Mouse (Mus musculus) lung, postnatal 4 days (tissue): ENCODE results near the gene Carnmt1.
A peak's percentile ranks its signal among the peaks of the same experiment; 100 is the strongest.

Source experiments
- DNase-seq, 2 experiments: peaks; one replicate each; pipeline ENCODE4 v3.0.0; 2021

Carnmt1 gene

GRCm38 (mm10) chr19:18654984-18655383 is 15.6 kb upstream of the Carnmt1 start:
- DNase-seq = no peak

- DNase-seq = no peak
These were observed 14.6 kb upstream of the Carnmt1 start for GRCm38 (mm10) chr19:18655999-18656398.

- no peak for DNase-seq
These were observed 12.1 kb upstream of the Carnmt1 start for GRCm38 (mm10) chr19:18658473-18658872.

GRCm38 (mm10) chr19:18659349-18659748 is 11.2 kb upstream of the Carnmt1 start:
- no peak for DNase-seq

DNA sequence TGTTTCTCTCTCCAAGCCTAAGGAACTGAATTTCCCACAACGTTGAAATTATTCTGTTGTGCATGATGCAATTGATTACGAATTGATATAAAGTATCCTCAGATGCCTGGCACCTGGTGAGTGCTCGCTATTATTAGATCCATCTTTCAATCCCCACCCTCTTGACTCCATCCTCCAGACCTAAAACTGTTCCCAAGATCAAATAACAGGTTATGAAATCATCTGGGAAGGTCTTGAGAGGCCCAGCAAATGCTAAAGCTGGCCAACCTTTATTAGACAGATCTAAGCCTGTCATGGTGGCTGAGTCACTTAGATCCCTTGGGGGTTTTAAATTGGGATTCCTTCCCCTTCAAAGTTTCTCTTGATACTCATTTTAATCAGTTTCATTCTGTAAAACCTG is 10.1 kb upstream of the Carnmt1 start:
- DNase-seq = no peak

DNA sequence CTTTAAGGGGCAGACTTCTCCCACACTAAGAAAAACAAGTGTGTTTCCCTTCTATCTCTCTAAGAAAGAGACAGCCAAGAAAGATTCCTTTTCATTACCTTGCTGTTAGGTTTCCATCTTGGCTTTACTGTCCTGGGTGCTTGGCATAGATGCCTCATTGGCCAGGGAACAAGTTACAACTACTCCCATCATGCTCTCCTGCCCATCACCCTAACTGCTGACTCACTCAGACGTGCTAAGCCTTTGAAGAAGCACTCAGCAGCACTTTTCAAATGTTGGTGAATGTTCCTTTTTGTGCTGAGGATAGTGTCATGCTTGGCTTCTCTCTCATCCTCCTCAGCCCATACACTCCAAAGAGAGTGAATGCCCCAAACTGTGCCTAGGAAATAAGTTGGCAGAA is 8.9 kb upstream of the Carnmt1 start:
- no peak for DNase-seq

- no peak for DNase-seq
These were observed 6.7 kb upstream of the Carnmt1 start for GRCm38 (mm10) chr19:18663904-18664303.

DNA sequence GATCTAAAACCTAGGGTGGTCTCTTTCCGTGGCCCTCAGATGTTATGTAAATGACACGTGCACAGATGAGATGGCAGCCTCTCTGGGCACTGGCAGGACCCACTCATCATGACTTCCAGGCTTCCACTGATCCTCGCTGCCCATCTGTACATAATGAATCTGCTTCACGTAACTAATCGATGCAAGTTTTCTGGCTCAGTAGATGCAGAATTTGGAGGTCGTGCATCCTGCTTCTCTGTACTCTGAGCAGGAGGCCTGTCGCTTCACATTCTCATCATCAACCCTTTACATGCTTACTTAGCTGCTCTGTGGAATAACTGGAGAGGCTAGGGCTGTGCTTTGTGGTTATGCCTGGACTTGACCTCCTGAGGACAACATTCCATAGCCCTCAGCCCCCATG is 3.6 kb upstream of the Carnmt1 start:
- DNase-seq = no peak

GRCm38 (mm10) chr19:18669551-18669950 is 1.0 kb upstream of the Carnmt1 start:
- DNase-seq = no peak

DNA sequence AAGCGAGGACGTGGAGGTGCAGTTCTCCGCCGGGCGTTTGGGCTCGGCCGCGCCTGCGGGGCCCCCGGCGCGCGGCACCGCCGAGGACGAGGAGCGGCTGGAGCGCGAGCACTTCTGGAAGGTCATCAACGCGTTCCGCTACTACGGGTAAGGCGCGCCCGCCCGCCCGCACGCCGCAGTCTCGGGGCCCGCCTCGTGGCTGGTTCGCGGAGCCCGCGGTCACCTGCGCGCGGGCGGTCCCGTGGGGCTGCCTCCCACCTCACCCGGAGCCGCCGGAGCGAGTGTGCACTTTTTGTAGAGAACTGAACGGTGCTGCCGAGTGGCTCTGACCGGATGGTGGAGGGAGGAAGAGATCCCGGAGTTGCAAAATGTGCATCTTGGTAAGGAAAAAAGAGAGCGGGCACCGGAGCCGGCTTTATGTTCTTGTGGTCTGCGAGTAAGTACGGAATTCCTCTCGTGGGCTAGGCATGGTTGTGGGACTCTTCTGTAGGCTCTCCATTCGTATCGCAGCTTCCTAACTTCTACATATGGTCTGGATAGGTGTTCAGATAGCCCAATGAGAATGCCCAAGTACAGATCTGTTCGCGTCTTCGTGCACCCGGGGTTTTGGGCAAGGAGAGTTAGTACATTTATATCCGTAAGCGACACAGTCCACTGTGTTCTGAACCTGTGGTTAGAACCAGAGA is 635 bp downstream of the Carnmt1 start:
- DNase-seq = peak; percentile 58 to 63

- DNase-seq = no peak
These were observed 1.9 kb downstream of the Carnmt1 start for GRCm38 (mm10) chr19:18672498-18672897.

DNA sequence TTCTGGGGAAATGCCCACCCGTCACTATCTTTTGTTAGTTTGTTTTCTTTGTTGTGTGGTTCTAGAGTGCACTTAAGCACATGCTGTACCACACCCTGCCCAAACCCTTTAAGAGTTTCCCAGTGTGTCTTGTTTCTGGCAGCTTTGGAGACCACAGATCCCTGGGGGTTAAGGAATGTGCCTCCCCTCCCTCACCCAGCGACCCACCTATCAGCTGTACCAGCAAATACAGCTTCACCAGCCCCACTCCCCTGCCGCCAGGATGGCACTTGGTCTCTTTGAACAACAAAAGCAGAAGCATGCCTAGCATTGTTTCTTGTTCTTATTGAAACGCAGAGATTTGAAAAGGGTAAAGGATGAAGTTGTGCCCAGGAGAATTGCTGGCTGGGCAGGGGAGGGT is 2.6 kb downstream of the Carnmt1 start:
- no peak for DNase-seq

GRCm38 (mm10) chr19:18682142-18682541 is 11.6 kb downstream of the Carnmt1 start:
- DNase-seq = no peak

GRCm38 (mm10) chr19:18687556-18687955 is 17.0 kb downstream of the Carnmt1 start:
- peak; percentile 23 to 50 for DNase-seq

DNA sequence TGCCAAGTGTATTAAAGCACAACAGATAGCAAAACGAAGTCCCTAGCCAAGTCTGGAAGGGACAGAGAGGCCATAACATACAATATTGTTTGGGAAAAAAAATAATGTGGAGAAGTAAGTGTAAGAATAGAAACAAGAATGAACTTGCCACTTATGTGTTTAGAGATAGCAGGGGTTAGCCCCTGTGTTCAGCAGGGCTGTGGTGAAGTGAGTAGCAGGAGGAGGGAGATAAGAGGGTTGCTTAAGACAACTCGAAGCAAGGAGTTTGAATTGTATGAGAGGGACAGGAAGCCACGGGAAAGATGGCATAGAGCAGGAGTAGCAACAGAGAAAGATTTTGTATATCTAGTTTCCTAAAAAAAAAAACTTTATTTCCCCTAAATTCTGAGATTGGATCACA is 21.6 kb downstream of the Carnmt1 start:
- no peak for DNase-seq

DNA sequence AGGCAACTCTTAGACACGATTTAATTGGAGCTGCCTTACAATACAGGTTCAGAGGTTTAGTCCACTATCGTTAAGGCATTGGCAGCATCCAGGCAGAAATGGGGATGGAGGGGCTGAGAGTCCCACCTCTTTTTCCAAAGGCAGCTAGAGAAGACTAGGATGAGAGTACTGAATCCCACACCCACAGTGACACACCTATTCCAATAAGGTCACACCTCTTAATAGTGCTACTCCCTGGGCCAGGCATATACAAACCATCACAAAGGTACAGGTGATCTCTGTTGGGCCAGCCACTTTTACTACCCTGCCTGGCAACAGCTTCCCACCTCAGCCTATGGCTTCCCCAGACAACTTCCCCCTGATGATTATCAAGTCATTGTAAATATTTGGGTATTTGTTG is 22.2 kb downstream of the Carnmt1 start:
- DNase-seq = no peak

DNA sequence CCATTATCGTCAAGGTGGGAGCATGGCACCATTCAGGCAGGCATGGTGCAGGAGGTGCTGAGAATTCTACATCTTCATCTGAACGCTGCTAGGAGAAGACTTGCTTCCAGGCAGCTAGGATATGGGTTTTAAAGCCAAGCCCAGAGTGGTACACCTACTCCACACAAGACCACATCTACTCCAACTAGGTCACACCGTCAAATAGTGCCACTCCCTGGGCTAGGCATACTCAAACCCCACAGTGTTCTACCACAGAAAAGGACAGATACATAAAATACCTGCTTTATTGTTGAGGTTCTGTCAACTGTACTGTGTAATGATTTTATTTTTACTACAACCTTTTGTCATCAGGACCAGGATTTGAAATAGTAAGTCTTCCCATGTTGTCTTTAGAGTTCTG is 24.6 kb downstream of the Carnmt1 start:
- DNase-seq = no peak

DNA sequence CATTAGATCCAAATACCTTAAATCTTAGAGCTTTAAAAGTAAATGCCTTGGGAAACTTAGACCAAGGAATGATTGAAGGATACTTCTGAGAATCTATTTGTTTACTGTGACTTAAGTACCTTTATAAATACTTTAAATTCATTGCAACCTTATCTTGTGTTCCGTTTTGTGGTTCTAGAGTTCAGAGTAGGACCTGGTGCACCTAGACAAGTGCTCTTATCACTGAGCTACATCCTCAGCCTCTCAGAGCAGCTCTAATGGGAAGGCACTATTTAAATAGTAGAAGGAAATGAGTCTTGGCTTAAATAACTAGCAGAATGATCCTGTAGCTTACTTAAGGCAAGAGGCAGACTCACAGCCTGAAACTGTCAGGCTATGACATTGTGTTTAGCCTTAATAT is 25.0 kb downstream of the Carnmt1 start:
- DNase-seq = no peak

DNA sequence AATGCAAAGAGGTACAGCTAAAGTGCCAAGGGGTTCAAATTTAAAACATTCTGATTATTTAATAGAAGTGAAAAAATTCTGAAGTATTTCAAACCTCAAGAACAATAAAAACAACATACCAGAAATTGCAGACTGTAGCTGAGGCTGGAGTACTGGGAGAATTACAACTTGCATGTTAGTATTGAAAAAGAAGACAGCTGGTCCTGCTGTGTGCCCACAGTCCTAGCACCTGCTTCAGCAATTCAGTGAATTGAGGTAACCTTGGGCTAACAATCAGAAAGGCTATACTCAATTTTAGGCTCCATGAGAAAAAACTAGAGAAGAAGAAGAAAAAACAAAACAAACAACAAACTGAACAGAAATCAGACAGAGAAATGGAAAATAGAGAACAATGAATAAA is 37.5 kb downstream of the Carnmt1 start:
- DNase-seq = no peak

DNA sequence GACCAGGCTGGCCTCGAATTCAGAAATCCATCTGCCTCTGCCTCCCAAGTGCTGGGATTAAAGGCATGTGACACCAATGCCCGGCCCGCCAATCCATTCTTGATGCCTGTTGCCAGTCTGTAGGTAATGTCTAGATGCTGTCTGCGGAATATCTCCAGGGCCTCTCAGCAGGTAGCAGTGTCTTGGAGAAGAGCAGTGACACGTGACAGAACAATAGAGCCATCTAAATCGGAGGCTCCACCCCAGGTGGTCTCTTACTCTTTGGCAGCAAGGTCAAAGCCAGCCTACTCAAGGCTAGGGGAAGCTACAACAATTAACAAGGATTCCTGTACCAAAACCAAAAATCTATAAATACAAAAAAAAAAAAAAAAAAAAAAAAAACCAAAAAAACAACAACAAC is 40.3 kb downstream of the Carnmt1 start:
- DNase-seq = no peak

DNA sequence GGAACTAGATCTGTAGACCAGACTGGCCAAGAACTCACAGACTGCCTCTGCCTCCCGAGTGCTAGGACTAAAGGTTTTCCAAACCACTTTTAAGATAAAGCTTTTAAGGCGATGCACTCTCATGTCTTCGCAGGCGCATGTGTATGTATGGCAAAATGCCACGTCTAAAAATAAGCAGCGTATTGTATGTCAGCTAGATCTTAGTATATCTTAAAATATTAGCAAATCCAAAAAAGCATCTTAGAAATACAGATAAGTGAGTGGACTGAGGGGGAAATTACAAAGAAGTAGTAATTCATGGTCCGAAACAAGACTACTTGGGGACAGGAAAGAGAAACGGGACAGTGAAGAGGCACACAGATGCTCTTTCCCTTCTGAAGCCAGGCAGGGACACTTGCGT is 41.0 kb downstream of the Carnmt1 start:
- DNase-seq = no peak

DNA sequence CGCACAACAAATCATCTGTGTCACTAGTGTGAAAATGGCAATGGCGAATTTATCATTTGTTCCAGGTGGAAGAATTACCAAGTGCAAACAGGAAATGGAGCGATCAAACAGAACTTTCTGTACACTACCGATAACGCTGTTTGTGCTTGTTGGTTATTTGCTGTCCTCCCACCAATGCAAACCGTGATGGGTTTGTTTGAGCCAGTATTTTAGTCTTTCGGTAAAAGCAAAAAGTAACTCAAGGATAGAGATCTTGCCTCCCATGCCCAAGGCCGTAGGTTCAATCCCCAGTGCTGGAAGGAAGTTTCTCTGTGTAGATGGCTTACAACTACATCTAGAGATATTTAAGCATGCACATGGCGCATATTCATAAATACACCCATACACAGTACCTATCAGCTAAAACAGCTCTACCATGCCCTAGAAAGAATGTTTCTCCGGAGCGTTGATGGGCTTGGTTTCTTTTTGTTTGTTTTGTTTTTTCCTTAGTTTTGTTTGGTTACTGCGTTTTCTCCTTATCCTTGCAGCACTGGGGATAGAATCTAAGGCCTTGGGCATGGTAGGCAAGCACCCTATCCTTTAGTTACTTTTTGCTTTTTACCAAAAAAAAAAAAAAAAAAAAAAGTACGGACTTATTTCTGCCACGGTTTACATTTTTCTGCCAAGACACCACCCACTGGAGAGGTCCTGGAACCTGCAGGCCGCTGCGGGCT is 41.7 kb downstream of the Carnmt1 start:
- no peak for DNase-seq

DNA sequence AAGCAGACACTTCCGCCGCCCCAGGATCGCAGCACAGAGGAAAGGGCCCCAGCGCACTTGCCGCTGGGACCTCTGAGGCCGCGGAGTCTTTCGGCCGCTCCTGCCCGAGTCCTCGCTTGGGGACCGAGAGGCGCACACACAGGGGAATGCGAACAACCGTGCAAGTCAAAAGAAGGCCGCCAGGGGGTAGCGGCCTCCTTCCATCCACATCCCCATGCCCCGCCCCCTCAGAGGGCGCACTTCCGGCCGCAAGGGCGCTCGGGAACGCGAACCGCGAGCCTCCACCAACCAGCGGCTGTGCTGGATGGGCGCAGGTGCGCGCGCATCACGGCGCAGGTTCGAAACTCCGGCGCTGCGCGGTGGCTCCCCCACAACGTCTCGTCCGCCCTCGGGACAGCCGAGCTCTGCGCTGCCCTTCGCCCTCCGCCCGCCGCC is 42.3 kb downstream of the Carnmt1 start, which contains the start of gene D030056L22Rik:
Gene D030056L22Rik, plus strand, starts transcription at position 328 of the 435 bp plus-strand sequence.
- peak; percentile 98 to 99 for DNase-seq

GRCm38 (mm10) chr19:18713357-18713756 is 42.8 kb downstream of the Carnmt1 start:
- DNase-seq = peak; percentile 71 to 74

GRCm38 (mm10) chr19:18716374-18716773 is 45.8 kb downstream of the Carnmt1 start:
- DNase-seq = peak in 1 of 2 experiments; percentile 78
